Mouse (Mus musculus) liver, embryonic 11.5 days (tissue): ENCODE measurements around the gene Olfr92. TPM values are rescaled to one million over a fixed set of nuclear protein-coding genes. Genes with fewer than 3 reads are reported as not detected.

Experiments
- polyA plus RNA-seq: library from polyadenylated mRNA; unstranded; fragments of >200 nt; fragmentation: Nextera tagmentation; extraction: Ambion mirVana; gene quantifications from 2 replicates; pipeline ENCODE4 v1.2.1, GENCODE M21; 2014

Olfr92 gene
- polyA plus RNA-seq, 1 experiment from 2014 or later, result not detected

Other genes with a start within 250 kb of the Olfr92 start
- not detected in 2 replicates for gene Trim40, start 230.0 kb downstream of the Olfr92 start, polyA plus RNA-seq
- not detected in 2 replicates for gene Trim31, start 222.0 kb downstream of the Olfr92 start, polyA plus RNA-seq
- gene Rnf39, start 177.2 kb downstream of the Olfr92 start, polyA plus RNA-seq, result 0.14 TPM in 1 of 2 replicates, not detected in the other
- 78.5 and 84.7 TPM in 2 replicates for gene Ppp1r11, start 168.3 kb downstream of the Olfr92 start, polyA plus RNA-seq
- 55.2 and 62.2 TPM in 2 replicates for gene Znrd1, start 161.5 kb downstream of the Olfr92 start, polyA plus RNA-seq
- 5.4 and 6.6 TPM in 2 replicates for gene Znrd1as, start 161.5 kb downstream of the Olfr92 start, polyA plus RNA-seq
- not detected in 2 replicates for gene 2410137M14Rik, start 138.9 kb downstream of the Olfr92 start, polyA plus RNA-seq
- 0.08 and 0.09 TPM in 2 replicates for gene H2-M5, start 130.6 kb downstream of the Olfr92 start, polyA plus RNA-seq
- 28.3 and 28.8 TPM in 2 replicates for gene Zfp57, start 118.9 kb downstream of the Olfr92 start, polyA plus RNA-seq
- 0.14 TPM in 1 of 2 replicates, not detected in the other for gene Mog, start 96.7 kb downstream of the Olfr92 start, polyA plus RNA-seq
- 2.9 and 3.9 TPM in 2 replicates for gene Gabbr1, start 74.1 kb downstream of the Olfr92 start, polyA plus RNA-seq
- gene Olfr90, start 31.6 kb downstream of the Olfr92 start, polyA plus RNA-seq, result not detected in 2 replicates
- gene Olfr91, start 21.8 kb downstream of the Olfr92 start, polyA plus RNA-seq, result 0.06 TPM in 1 of 2 replicates, not detected in the other
- gene Olfr93, start 41.4 kb upstream of the Olfr92 start, polyA plus RNA-seq, result not detected in 2 replicates
- not detected in 2 replicates for gene Ubd, start 73.8 kb upstream of the Olfr92 start, polyA plus RNA-seq
- gene Olfr94, start 80.9 kb upstream of the Olfr92 start, polyA plus RNA-seq, result not detected in 2 replicates
- not detected in 2 replicates for gene Olfr95, start 93.0 kb upstream of the Olfr92 start, polyA plus RNA-seq
- gene Olfr96, start 100.1 kb upstream of the Olfr92 start, polyA plus RNA-seq, result not detected in 2 replicates
- gene Olfr97, start 117.2 kb upstream of the Olfr92 start, polyA plus RNA-seq, result not detected in 2 replicates
- gene Olfr98, start 143.7 kb upstream of the Olfr92 start, polyA plus RNA-seq, result not detected in 2 replicates
- gene H2-M3, start 150.1 kb upstream of the Olfr92 start, polyA plus RNA-seq, result 1.4 and 1.9 TPM in 2 replicates
- gene Olfr99, start 163.4 kb upstream of the Olfr92 start, polyA plus RNA-seq, result not detected in 2 replicates
- gene Olfr101, start 184.2 kb upstream of the Olfr92 start, polyA plus RNA-seq, result not detected in 2 replicates
- not detected in 2 replicates for gene Olfr102, start 197.0 kb upstream of the Olfr92 start, polyA plus RNA-seq
- gene Olfr103, start 219.6 kb upstream of the Olfr92 start, polyA plus RNA-seq, result not detected in 2 replicates
- not detected in 2 replicates for gene Olfr104-ps, start 239.5 kb upstream of the Olfr92 start, polyA plus RNA-seq